Mouse (Mus musculus): ENCODE measurements at regions not wholly inside any gene's neighbourhood (a gene's known extent, or its start where the extent isn't known, plus 50 kb on each side); places are given as distances from the start of the nearest gene placed in this dataset.

DNA sequence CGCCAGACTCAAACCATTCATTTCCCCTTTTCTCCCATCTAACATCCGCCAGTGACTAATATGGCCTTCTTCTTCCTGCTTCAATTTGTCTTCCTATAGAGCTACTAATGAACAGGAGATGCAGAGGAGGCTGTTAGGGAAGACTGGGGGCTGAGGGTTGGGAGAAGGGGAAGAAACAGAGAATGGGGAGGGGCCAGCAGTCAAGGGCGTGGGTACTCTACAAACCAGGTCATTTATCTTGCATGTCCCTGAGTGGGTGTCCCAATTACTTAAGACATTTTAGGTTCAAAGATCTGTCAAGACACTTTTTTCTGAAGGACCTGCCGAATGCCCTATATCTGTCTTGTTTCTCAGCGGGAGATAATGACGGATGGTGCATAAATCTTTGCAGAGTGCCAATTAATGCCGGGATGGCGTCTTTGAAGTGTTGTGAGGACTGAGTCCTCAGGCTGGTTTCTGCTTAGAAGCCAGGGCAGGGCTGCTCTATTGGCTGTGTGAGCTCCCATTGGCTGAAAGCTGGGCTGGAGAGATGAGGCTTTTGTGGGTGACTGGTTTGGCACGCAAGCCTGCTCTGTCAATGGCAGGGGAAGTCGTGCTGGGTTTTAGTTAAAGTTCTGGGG is 294.7 kb upstream of the Ppp2r3a start:
- Histone ChIP-seq H3K4me1 (ENCODE audit: insufficient read depth, low read length) (no peaks in the 10 kb centered on the region), H3K4me2 (ENCODE audit: low read depth, low read length, poor library complexity, severe bottlenecking) (no peak overlapping the region), H3K9me3 (ENCODE audit: low read length) (no peaks in the 10 kb centered on the region), H3K36me3 (ENCODE audit: insufficient read depth, low read length) (no peaks in the 10 kb centered on the region), H3K27me3 (ENCODE audit: insufficient read depth, low read length) (no peaks in the 10 kb centered on the region), H3K27ac (ENCODE audit: low read depth, low read length) (no peak overlapping the region), H3K4me3 (ENCODE audit: low read depth, low read length) (no peak overlapping the region), H3K9ac (replicated peaks; ENCODE audit: low read length, poor library complexity, severe bottlenecking) (no peak overlapping the region)
- 57% methylated on average over 10 of the region's 10 CpGs for WGBS
- ATAC-seq (ENCODE audit: low FRiP score) = peak; percentile 62; the same call in 1 of the 2 replicates
- no peak for TF ChIP-seq CTCF (IDR thresholded peaks at IDR 0.05)
- peak; percentile 21 for DNase-seq (ENCODE audit: low spot score)

- peak; percentile 9 for DNase-seq (ENCODE audit: low spot score)
- Histone ChIP-seq H3K36me3 (ENCODE audit: insufficient read depth, low read length) (no peaks in the 10 kb centered on the region), H3K4me2 (ENCODE audit: low read depth, low read length, poor library complexity, severe bottlenecking) (no peak overlapping the region), H3K27ac (ENCODE audit: low read depth, low read length) (no peak overlapping the region), H3K9ac (replicated peaks; ENCODE audit: low read length, poor library complexity, severe bottlenecking) (no peak overlapping the region), H3K9me3 (ENCODE audit: low read length) (no peaks in the 10 kb centered on the region), H3K4me1 (ENCODE audit: insufficient read depth, low read length) (no peaks in the 10 kb centered on the region), H3K4me3 (ENCODE audit: low read depth, low read length) (no peak overlapping the region), H3K27me3 (ENCODE audit: insufficient read depth, low read length) (no peaks in the 10 kb centered on the region)
- ATAC-seq (ENCODE audit: low FRiP score) = no peak
- TF ChIP-seq CTCF (IDR thresholded peaks at IDR 0.05) = no peak
- 35% methylated on average over 7 of the region's 7 CpGs for WGBS
These were observed 266.5 kb upstream of the Ppp2r3a start for GRCm38 (mm10) chr9:101518137-101518536.

- TF ChIP-seq CTCF (IDR thresholded peaks at IDR 0.05) = no peak
- H3K4me2 ChIP-seq (ENCODE audit: low read depth, low read length, poor library complexity, severe bottlenecking) = no peak overlapping the region
- no peak overlapping the region for H3K4me3 ChIP-seq (ENCODE audit: low read depth, low read length)
- no peak overlapping the region for H3K9ac ChIP-seq (replicated peaks; ENCODE audit: low read length, poor library complexity, severe bottlenecking)
- ATAC-seq (ENCODE audit: low FRiP score) = 0 out of 2 replicates have a peak, but pooled peaks have one; percentile 41
- no peaks in the 10 kb centered on the region for H3K4me1 ChIP-seq (ENCODE audit: insufficient read depth, low read length)
- no peaks in the 10 kb centered on the region for H3K36me3 ChIP-seq (ENCODE audit: insufficient read depth, low read length)
- WGBS = 50% methylated on average over 3 of the region's 3 CpGs
- H3K27ac ChIP-seq (ENCODE audit: low read depth, low read length) = no peak overlapping the region
- H3K27me3 ChIP-seq (ENCODE audit: insufficient read depth, low read length) = no peaks in the 10 kb centered on the region
- H3K9me3 ChIP-seq (ENCODE audit: low read length) = no peaks in the 10 kb centered on the region
- DNase-seq (ENCODE audit: low spot score) = peak; percentile 34
These were observed 259.2 kb upstream of the Ppp2r3a start for GRCm38 (mm10) chr9:101510807-101511206.

GRCm38 (mm10) chr9:101509196-101509595 is 257.6 kb upstream of the Ppp2r3a start:
- TF ChIP-seq CTCF (IDR thresholded peaks at IDR 0.05) = no peak
- no peak for ATAC-seq (ENCODE audit: low FRiP score)
- no peak overlapping the region for H3K4me3 ChIP-seq (ENCODE audit: low read depth, low read length)
- no peaks in the 10 kb centered on the region for H3K9me3 ChIP-seq (ENCODE audit: low read length)
- no peaks in the 10 kb centered on the region for H3K27me3 ChIP-seq (ENCODE audit: insufficient read depth, low read length)
- H3K4me2 ChIP-seq (ENCODE audit: low read depth, low read length, poor library complexity, severe bottlenecking) = no peak overlapping the region
- H3K27ac ChIP-seq (ENCODE audit: low read depth, low read length) = no peak overlapping the region
- H3K9ac ChIP-seq (replicated peaks; ENCODE audit: low read length, poor library complexity, severe bottlenecking) = no peak overlapping the region
- no peak for DNase-seq (ENCODE audit: low spot score)
- no peaks in the 10 kb centered on the region for H3K4me1 ChIP-seq (ENCODE audit: insufficient read depth, low read length)
- H3K36me3 ChIP-seq (ENCODE audit: insufficient read depth, low read length) = no peaks in the 10 kb centered on the region
- WGBS = 53% methylated on average over 9 of the region's 9 CpGs

GRCm38 (mm10) chr9:101507023-101507690 is 255.6 kb upstream of the Ppp2r3a start:
- WGBS = 75% methylated on average over 6 of the region's 6 CpGs
- Histone ChIP-seq H3K9me3 (ENCODE audit: low read length) (no peaks in the 10 kb centered on the region), H3K4me2 (ENCODE audit: low read depth, low read length, poor library complexity, severe bottlenecking) (no peak overlapping the region)

DNA sequence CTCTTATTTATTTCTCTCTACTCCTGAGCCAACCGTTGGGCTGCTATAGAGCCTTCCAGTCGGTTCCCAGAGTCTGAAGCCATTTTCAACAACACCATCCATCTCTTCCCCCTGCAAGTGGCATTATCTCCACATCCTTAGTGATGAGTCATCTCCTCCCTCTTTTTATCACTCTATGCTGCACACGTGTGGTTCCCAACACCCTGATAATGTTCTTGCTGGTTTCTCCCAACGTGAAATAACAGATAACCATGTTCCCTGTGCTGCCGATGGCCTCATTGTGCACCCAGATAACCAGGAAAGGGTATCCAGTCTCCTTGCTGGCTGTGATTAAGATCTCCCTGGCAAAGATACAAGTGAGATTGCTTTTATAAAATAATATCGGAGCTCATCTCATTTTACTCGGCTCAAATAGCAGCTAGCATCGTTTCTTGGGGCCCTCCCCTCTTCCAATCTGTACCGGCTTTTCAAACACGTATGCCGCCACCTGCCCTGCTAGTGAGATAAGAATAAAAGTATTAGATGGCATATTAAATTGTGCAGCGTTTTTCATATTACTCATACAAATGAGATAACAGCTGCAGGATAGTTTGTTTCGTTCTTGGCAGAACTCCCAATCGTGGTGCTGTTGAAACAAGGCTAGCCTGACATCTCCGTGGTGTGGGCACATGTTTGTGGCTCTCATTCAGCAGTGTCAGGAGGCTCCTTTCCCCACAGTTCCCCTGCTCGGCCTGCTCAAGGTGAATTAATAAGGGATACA is 250.3 kb upstream of the Ppp2r3a start:
- no peak overlapping the region for H3K9ac ChIP-seq (replicated peaks; ENCODE audit: low read length, poor library complexity, severe bottlenecking)
- no peak for TF ChIP-seq CTCF (IDR thresholded peaks at IDR 0.05)
- DNase-seq (ENCODE audit: low spot score) = peak; percentile 8
- H3K27me3 ChIP-seq (ENCODE audit: insufficient read depth, low read length) = no peaks in the 10 kb centered on the region
- no peak overlapping the region for H3K4me3 ChIP-seq (ENCODE audit: low read depth, low read length)
- 56% methylated on average over 16 of the region's 16 CpGs for WGBS
- H3K9me3 ChIP-seq (ENCODE audit: low read length) = no peaks in the 10 kb centered on the region
- ATAC-seq (ENCODE audit: low FRiP score) = no peak
- no peaks in the 10 kb centered on the region for H3K4me1 ChIP-seq (ENCODE audit: insufficient read depth, low read length)
- H3K4me2 ChIP-seq (ENCODE audit: low read depth, low read length, poor library complexity, severe bottlenecking) = no peak overlapping the region
- H3K27ac ChIP-seq (ENCODE audit: low read depth, low read length) = no peak overlapping the region
- no peaks in the 10 kb centered on the region for H3K36me3 ChIP-seq (ENCODE audit: insufficient read depth, low read length)

More at GRCm38 (mm10) chr9:101507023-101507690, 255.6 kb upstream of the Ppp2r3a start:
- H3K9ac ChIP-seq (replicated peaks; ENCODE audit: low read length, poor library complexity, severe bottlenecking) = no peak overlapping the region
- no peak for TF ChIP-seq CTCF (IDR thresholded peaks at IDR 0.05)
- no peak for DNase-seq (ENCODE audit: low spot score)
- no peak for ATAC-seq (ENCODE audit: low FRiP score)
- H3K4me3 ChIP-seq (ENCODE audit: low read depth, low read length) = no peak overlapping the region
- no peaks in the 10 kb centered on the region for H3K27me3 ChIP-seq (ENCODE audit: insufficient read depth, low read length)
- no peaks in the 10 kb centered on the region for H3K4me1 ChIP-seq (ENCODE audit: insufficient read depth, low read length)
- H3K27ac ChIP-seq (ENCODE audit: low read depth, low read length) = no peak overlapping the region
- H3K36me3 ChIP-seq (ENCODE audit: insufficient read depth, low read length) = no peaks in the 10 kb centered on the region

All from midbrain, postnatal 0 days (tissue).